15 mouse cellular contexts compared by ENCODE assay signal in the genomic region with DNA sequence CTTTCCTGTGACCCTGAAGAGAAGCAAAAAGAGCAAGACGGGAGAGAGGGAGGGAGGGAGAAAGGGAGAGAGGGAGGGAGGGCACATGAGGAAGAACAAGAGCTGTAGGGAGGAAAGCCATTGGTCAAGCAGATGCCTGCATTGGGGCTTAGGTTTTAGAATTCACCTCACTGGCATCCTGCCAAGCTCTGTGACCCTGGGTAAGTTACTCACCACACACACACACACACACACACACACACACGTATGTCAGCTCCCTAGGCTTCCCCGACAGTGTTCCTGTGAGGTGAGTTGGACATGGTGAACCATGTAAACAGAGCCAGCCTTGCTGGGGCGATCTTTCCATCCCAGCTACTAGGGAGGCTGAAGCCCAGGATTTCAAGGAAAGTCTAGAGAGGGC. TPM values are rescaled to one million over a fixed set of nuclear protein-coding genes. Genes with fewer than 3 reads are reported as not detected.
DNase-seq lines count a peak whose midpoint lies in the region; ATAC-seq and TF ChIP-seq lines count a peak whose summit lies in the region.
"Had no signal": no experiment of that assay in that cellular context is flagged by ENCODE, and none has a peak within 500 bp of the region (broad histone marks: within the 10 kb centered on the region; RNA-seq: fewer than 3 reads in every experiment).

No protein-coding gene starts in this region.

- H3K9me3 ChIP-seq in lung, embryonic 14.5 days (ENCODE audit: low read depth, low read length): no peaks in the 10 kb centered on the region
- H3K9me3 ChIP-seq in limb, embryonic 10.5 days (replicated peaks): no peaks in the 10 kb centered on the region
- H3K9me3 ChIP-seq: embryonic facial prominence, embryonic 15.5 days; heart, embryonic 13.5 days; lung, embryonic 15.5 days; midbrain, embryonic 15.5 days had no signal

- H3K4me3 ChIP-seq in lung, embryonic 14.5 days (ENCODE audit: low read depth, low read length): no peak overlapping the region
- no peak overlapping the region for H3K4me3 ChIP-seq in limb, embryonic 10.5 days
- H3K4me3 ChIP-seq: embryonic facial prominence, embryonic 15.5 days; heart, embryonic 13.5 days; lung, embryonic 15.5 days; midbrain, embryonic 15.5 days had no signal

- H3K36me3 ChIP-seq in lung, embryonic 14.5 days (ENCODE audit: insufficient read depth): no peaks in the 10 kb centered on the region
- H3K36me3 ChIP-seq in limb, embryonic 10.5 days: no peaks in the 10 kb centered on the region
- H3K36me3 ChIP-seq: embryonic facial prominence, embryonic 15.5 days; heart, embryonic 13.5 days; lung, embryonic 15.5 days; midbrain, embryonic 15.5 days had no signal

- DNase-seq in adrenal gland, adult 2 months: peak; percentile 47
- no peak for DNase-seq in adrenal gland, adult 18-20 months (ENCODE audit: low spot score in 2 of 2)
- peak; percentile 19 for DNase-seq in lung, embryonic 14.5 days
- no peak for DNase-seq in lung, postnatal 25 days (ENCODE audit: low spot score)
- DNase-seq in kidney, adult 9 months: peak; percentile 65
- no peak for DNase-seq in limb, embryonic 10.5 days (ENCODE audit: low spot score)
- no peak for DNase-seq in layer of hippocampus, postnatal 25 days (ENCODE audit: extremely low spot score in 1 of 2, low spot score in 1 of 2)
- DNase-seq: cerebellum, adult 2 months had no signal

- H3K9ac ChIP-seq in lung, embryonic 14.5 days: no peak overlapping the region
- H3K9ac ChIP-seq: embryonic facial prominence, embryonic 15.5 days; lung, embryonic 15.5 days; midbrain, embryonic 15.5 days had no signal

- no peaks in the 10 kb centered on the region for H3K4me1 ChIP-seq in lung, embryonic 14.5 days (ENCODE audit: insufficient read depth)
- peaks cover 74% of the 10 kb centered on the region for H3K4me1 ChIP-seq in limb, embryonic 10.5 days
- H3K4me1 ChIP-seq: midbrain, embryonic 15.5 days had no signal

- H3K27me3 ChIP-seq in lung, embryonic 14.5 days (ENCODE audit: insufficient read depth, low read length): no peaks in the 10 kb centered on the region
- H3K27me3 ChIP-seq in limb, embryonic 10.5 days (ENCODE audit: low read depth, poor library complexity, severe bottlenecking): no peaks in the 10 kb centered on the region
- H3K27me3 ChIP-seq: CH12.LX; embryonic facial prominence, embryonic 15.5 days; heart, embryonic 13.5 days; lung, embryonic 15.5 days; midbrain, embryonic 15.5 days had no signal

- WGBS in lung, embryonic 14.5 days: 23% methylated on average over 4 of the region's 4 CpGs
- 82% methylated on average over 4 of the region's 4 CpGs for WGBS in limb, embryonic 10.5 days

- no peak for ATAC-seq in lung, embryonic 14.5 days (ENCODE audit: insufficient read depth)
- ATAC-seq in inflammation-experienced regulatory T-cells, adult 6 months: no peak
- ATAC-seq: activated CD4-positive, CD25-positive, alpha-beta regulatory T cell, adult 4 months; midbrain, embryonic 15.5 days had no signal

- TF ChIP-seq CTCF in lung, embryonic 14.5 days (IDR thresholded peaks at IDR 0.05; ENCODE audit: low read depth): no peak

- H3K27ac ChIP-seq in lung, embryonic 14.5 days (ENCODE audit: low read depth): no peak overlapping the region
- 0 out of 2 replicates have a peak overlapping the region, but pooled peaks have one; percentile 22 for H3K27ac ChIP-seq in limb, embryonic 10.5 days
- H3K27ac ChIP-seq: embryonic facial prominence, embryonic 15.5 days; heart, embryonic 13.5 days; lung, embryonic 15.5 days; midbrain, embryonic 15.5 days had no signal

- H3K4me2 ChIP-seq in lung, embryonic 14.5 days: no peak overlapping the region
- H3K4me2 ChIP-seq: embryonic facial prominence, embryonic 15.5 days; heart, embryonic 13.5 days; lung, embryonic 15.5 days; midbrain, embryonic 15.5 days had no signal

RNA-seq across cellular contexts. Expression of gene Taf11, which starts 55.0 kb away (rescaled TPM):
- 10 to 100 TPM; 17.7 to 30.9 TPM for total RNA-seq in adrenal gland, adult 2 months (2021)
- polyA plus RNA-seq in adrenal gland, adult 2 months (2012; rRNA removed): 7.4 and 8.3 TPM in 2 replicates
- 10 to 100 TPM; 27.5 to 27.6 TPM for total RNA-seq in adrenal gland, adult 18-20 months (2021)
- 68.4 and 68.5 TPM in 2 replicates for polyA plus RNA-seq in lung, embryonic 14.5 days (2014; fragmentation: Nextera tagmentation; extraction: Ambion mirVana)
- polyA plus RNA-seq in limb, embryonic 10.5 days (2016; fragmentation: Nextera tagmentation; extraction: Ambion mirVana): 92.8 and 93.9 TPM in 2 replicates
- 10 to 100 TPM; 39.7 to 54.3 (median 42.1) TPM for polyA plus RNA-seq in inflammation-experienced regulatory T-cells, adult 6 months (2017; shearing (Covaris generic))
- total RNA-seq in layer of hippocampus, postnatal 25 days (2021): 10 to 100 TPM; 34.8 to 39.3 TPM

RNA-seq across cellular contexts. Expression of gene Anks1, which starts 55.5 kb away (rescaled TPM):
- total RNA-seq in adrenal gland, adult 2 months (2021): 10 to 100 TPM; 23.5 to 24.9 TPM
- polyA plus RNA-seq in adrenal gland, adult 2 months (2012; rRNA removed): 41.3 and 44.8 TPM in 2 replicates
- total RNA-seq in adrenal gland, adult 18-20 months (2021): 10 to 100 TPM; 23.6 to 29.1 TPM
- 18.7 and 19.4 TPM in 2 replicates for polyA plus RNA-seq in lung, embryonic 14.5 days (2014; fragmentation: Nextera tagmentation; extraction: Ambion mirVana)
- 13.3 and 15.5 TPM in 2 replicates for polyA plus RNA-seq in limb, embryonic 10.5 days (2016; fragmentation: Nextera tagmentation; extraction: Ambion mirVana)
- polyA plus RNA-seq in inflammation-experienced regulatory T-cells, adult 6 months (2017; shearing (Covaris generic)): 1 to 10 TPM; 1.9 to 5.0 (median 3.8) TPM
- total RNA-seq in layer of hippocampus, postnatal 25 days (2021): 10 to 100 TPM; 34.5 to 42.9 TPM

Comparison
In these comparisons a context has a peak if more than half of its experiments do, and no peak if none do; other contexts are left out.
1. DNase-seq: peak in adrenal gland, adult 2 months (single experiment), lung, embryonic 14.5 days (single experiment) and kidney, adult 9 months (single experiment); none in adrenal gland, adult 18-20 months (0 of 2), lung, postnatal 25 days (single experiment), limb, embryonic 10.5 days (single experiment) and layer of hippocampus, postnatal 25 days (0 of 2).